Mouse (Mus musculus) gastrocnemius, postnatal 36 days (tissue): ENCODE results near the gene Gnat2. TPM values are rescaled to one million over a fixed set of nuclear protein-coding genes. Genes with fewer than 3 reads are reported as not detected.

Source experiments
- DNase-seq, 2 experiments: peaks; one replicate each; pipeline ENCODE4 v3.0.0; 2022
- intact Hi-C: fragments of 180-260 bp; cut with DNase I; formaldehyde crosslinking; loops from one replicate; pipeline ENCODE4 v1.15.1; 2025
- total RNA-seq, 2 experiments: library from RNA; stranded (reverse); gene quantifications; 2 replicates each; pipeline ENCODE4 v1.2.3; 2021

The Gnat2 gene
- total RNA-seq, 2 experiments from 2014 or later, result 0.25 to 0.28 TPM

- intact Hi-C loops, result no loop called here
- no peak for DNase-seq
Observed at GRCm38 (mm10) chr3:108083161-108083560, 9.4 kb upstream of the Gnat2 start.

GRCm38 (mm10) chr3:108083904-108084407 lies 8.6 kb upstream of the Gnat2 start:
- DNase-seq, result peak in 1 of 2 experiments; percentile 16
- intact Hi-C loops, result no loop called here

- intact Hi-C loops, result no loop called here
- DNase-seq, result no peak
Observed at GRCm38 (mm10) chr3:108084767-108085270, 7.8 kb upstream of the Gnat2 start.

- peak; percentile 89 to 94 for DNase-seq
- intact Hi-C loops, result no loop called here
Observed at GRCm38 (mm10) chr3:108085281-108085720, 7.3 kb upstream of the Gnat2 start.

GRCm38 (mm10) chr3:108085721-108086469 lies 6.7 kb upstream of the Gnat2 start:
- intact Hi-C loops, result no loop called here
- DNase-seq, result peak; percentile 80 to 83

- intact Hi-C loops, result no loop called here
- peak; percentile 78 to 84 for DNase-seq
Observed at GRCm38 (mm10) chr3:108086470-108086979, 6.1 kb upstream of the Gnat2 start, which contains the start of gene Ampd2. Gene Ampd2, minus strand, starts transcription at chr3:108086651.

- DNase-seq, result no peak
- intact Hi-C loops, result no loop called here
Observed at GRCm38 (mm10) chr3:108087329-108087728, 5.3 kb upstream of the Gnat2 start.

GRCm38 (mm10) chr3:108088842-108089380 lies 3.7 kb upstream of the Gnat2 start:
- intact Hi-C loops, result no loop called here
- DNase-seq, result no peak

- intact Hi-C loops, result no loop called here
- DNase-seq, result no peak
Observed at GRCm38 (mm10) chr3:108089916-108090315, 2.7 kb upstream of the Gnat2 start.

GRCm38 (mm10) chr3:108090561-108090960 lies 2.0 kb upstream of the Gnat2 start:
- intact Hi-C loops, result no loop called here

GRCm38 (mm10) chr3:108092030-108092429 lies 559 bp upstream of the Gnat2 start:
- intact Hi-C loops, result no loop called here
- DNase-seq, result no peak

More at GRCm38 (mm10) chr3:108090561-108090960, 2.0 kb upstream of the Gnat2 start:
- DNase-seq, result no peak

GRCm38 (mm10) chr3:108093306-108093705 lies 717 bp downstream of the Gnat2 start:
- no peak for DNase-seq
- intact Hi-C loops, result no loop called here

- no peak for DNase-seq
- intact Hi-C loops, result no loop called here
Observed at GRCm38 (mm10) chr3:108094146-108094545, 1.6 kb downstream of the Gnat2 start.

GRCm38 (mm10) chr3:108094976-108095760 lies 2.6 kb downstream of the Gnat2 start:
- no peak for DNase-seq
- intact Hi-C loops, result no loop called here

- DNase-seq, result no peak
- intact Hi-C loops, result no loop called here
Observed at GRCm38 (mm10) chr3:108096226-108096625, 3.6 kb downstream of the Gnat2 start.

- intact Hi-C loops, result no loop called here
- no peak for DNase-seq
Observed at GRCm38 (mm10) chr3:108096726-108097125, 4.1 kb downstream of the Gnat2 start.

- intact Hi-C loops, result no loop called here
- no peak for DNase-seq
Observed at GRCm38 (mm10) chr3:108097656-108098055, 5.1 kb downstream of the Gnat2 start.

GRCm38 (mm10) chr3:108098316-108098715 lies 5.7 kb downstream of the Gnat2 start:
- no peak for DNase-seq
- intact Hi-C loops, result no loop called here

GRCm38 (mm10) chr3:108101594-108101993 lies 9.0 kb downstream of the Gnat2 start:
- intact Hi-C loops, result no loop called here
- no peak for DNase-seq

- DNase-seq, result no peak
- intact Hi-C loops, result no loop called here
Observed at GRCm38 (mm10) chr3:108102075-108102474, 9.5 kb downstream of the Gnat2 start.

- DNase-seq, result no peak
- intact Hi-C loops, result no loop called here
Observed at GRCm38 (mm10) chr3:108105281-108105680, 12.7 kb downstream of the Gnat2 start.
